Mouse (Mus musculus) NIH3T3 (cell line): ENCODE data around the gene Tcf7l1.

Experiments
- DNase-seq: peaks from one replicate; pipeline ENCODE4 v3.0.0-alpha.2; 2012; ENCODE audit warnings: low read depth

Tcf7l1 gene

GRCm38 (mm10) chr6:72696601-72697335 is 92.3 kb downstream of the Tcf7l1 start:
- no peak for DNase-seq

- DNase-seq, result no peak
Observed at GRCm38 (mm10) chr6:72694791-72695204, 94.3 kb downstream of the Tcf7l1 start.

GRCm38 (mm10) chr6:72694047-72694790 is 94.8 kb downstream of the Tcf7l1 start:
- DNase-seq, result no peak

GRCm38 (mm10) chr6:72692469-72692868 is 96.6 kb downstream of the Tcf7l1 start:
- no peak for DNase-seq

- peak; percentile 49 for DNase-seq
Observed at GRCm38 (mm10) chr6:72691549-72691948, 97.5 kb downstream of the Tcf7l1 start.

GRCm38 (mm10) chr6:72690595-72690994 is 98.5 kb downstream of the Tcf7l1 start:
- DNase-seq, result no peak

GRCm38 (mm10) chr6:72690001-72690400 is 99.1 kb downstream of the Tcf7l1 start:
- DNase-seq, result no peak

GRCm38 (mm10) chr6:72689046-72689445 is 100.0 kb downstream of the Tcf7l1 start:
- DNase-seq, result no peak

GRCm38 (mm10) chr6:72685165-72685564 is 103.9 kb downstream of the Tcf7l1 start:
- DNase-seq, result peak; percentile 51

- DNase-seq, result no peak
Observed at GRCm38 (mm10) chr6:72684260-72684805, 104.7 kb downstream of the Tcf7l1 start.

- no peak for DNase-seq
Observed at GRCm38 (mm10) chr6:72682238-72682637, 106.8 kb downstream of the Tcf7l1 start.

- DNase-seq, result no peak
Observed at GRCm38 (mm10) chr6:72680936-72681335, 108.1 kb downstream of the Tcf7l1 start.

- peak; percentile 46 for DNase-seq
Observed at GRCm38 (mm10) chr6:72678631-72679030, 110.4 kb downstream of the Tcf7l1 start.

GRCm38 (mm10) chr6:72677510-72678220 is 111.4 kb downstream of the Tcf7l1 start:
- peak; percentile 84 for DNase-seq

GRCm38 (mm10) chr6:72677079-72677478 is 112.0 kb downstream of the Tcf7l1 start:
- no peak for DNase-seq

- no peak for DNase-seq
Observed at GRCm38 (mm10) chr6:72676376-72676775, 112.7 kb downstream of the Tcf7l1 start.

- no peak for DNase-seq
Observed at GRCm38 (mm10) chr6:72673751-72674150, 115.3 kb downstream of the Tcf7l1 start.

- DNase-seq, result no peak
Observed at GRCm38 (mm10) chr6:72671129-72671528, 117.9 kb downstream of the Tcf7l1 start.

- DNase-seq, result peak; percentile 86
Observed at GRCm38 (mm10) chr6:72667021-72667420, 122.0 kb downstream of the Tcf7l1 start.

- no peak for DNase-seq
Observed at GRCm38 (mm10) chr6:72664290-72664689, 124.8 kb downstream of the Tcf7l1 start.

- no peak for DNase-seq
Observed at GRCm38 (mm10) chr6:72663000-72663399, 126.1 kb downstream of the Tcf7l1 start.

- DNase-seq, result no peak
Observed at GRCm38 (mm10) chr6:72660391-72660720, 128.7 kb downstream of the Tcf7l1 start.
